Mouse (Mus musculus) cerebellum, adult 2 months (tissue): ENCODE data around the gene Ranbp1.
A peak's percentile ranks its signal among the peaks of the same experiment; 100 is the strongest.

ENCODE experiments used
- CTCF ChIP-seq: fragments of 200-500 bp; IDR thresholded peaks from 2 replicates; pipeline ENCODE4 v1.5.1; 2011; ENCODE audit warnings: low read depth, mild to moderate bottlenecking, control low read depth, low read length, moderate library complexity, borderline replicate concordance; ENCODE audit not compliant: insufficient read depth
- POLR2A ChIP-seq: fragments of 200-500 bp; IDR thresholded peaks from 2 replicates; pipeline ENCODE4 v1.6.1; 2011; ENCODE audit warnings: low read length, control low read depth, borderline replicate concordance; ENCODE audit not compliant: insufficient read depth

- TF ChIP-seq POLR2A (peak; percentile 60), CTCF (no peak)
Observed at GRCm38 (mm10) chr16:18289067-18289588, 40.6 kb upstream of the Ranbp1 start, which contains the start of gene Dgcr8.
